Mouse (Mus musculus) lung, postnatal 0 days (tissue): ENCODE measurements at regions not wholly inside any gene's neighbourhood (a gene's known extent, or its start where the extent isn't known, plus 50 kb on each side); places are given as distances from the start of the nearest gene placed in this dataset.
"Not testable (repeated sequence)": the region's sequence is repeated elsewhere in the genome, so short reads cannot be mapped to it uniquely, and the experiment has no call there.

ENCODE experiments used
- ATAC-seq: fragments of 200-750 bp; cut with Nextera tagmentation; 2 replicates; pipeline ENCODE4 v1.8.0; 2017; ENCODE audit warnings: moderate library complexity
- DNase-seq: peaks from one replicate; pipeline ENCODE4 v3.0.0-alpha.2; 2016; ENCODE audit warnings: low spot score
- H3K27ac ChIP-seq: fragments of 300-500 bp; sonication (generic); 2 replicates; pipeline ENCODE4 v1.5.1; 2014; ENCODE audit warnings: antibody characterized with exemption, mild to moderate bottlenecking, low read length, mixed read lengths
- H3K27me3 ChIP-seq: fragments of 300-500 bp; sonication (generic); replicated peaks from 2 replicates; pipeline ENCODE4 v1.6.1; 2014; ENCODE audit warnings: low read length, mixed read lengths; ENCODE audit not compliant: insufficient read depth
- H3K36me3 ChIP-seq: fragments of 300-500 bp; sonication (generic); 2 replicates; pipeline ENCODE4 v1.6.1; 2014; ENCODE audit warnings: low read length, mixed read lengths; ENCODE audit not compliant: insufficient read depth
- H3K4me1 ChIP-seq: fragments of 300-500 bp; sonication (generic); 2 replicates; pipeline ENCODE4 v1.6.1; 2014; ENCODE audit warnings: antibody characterized with exemption, low read depth, low read length, mixed read lengths; ENCODE audit not compliant: insufficient read depth
- H3K4me2 ChIP-seq: fragments of 300-500 bp; sonication (generic); replicated peaks from 2 replicates; pipeline ENCODE4 v1.6.1; 2014; ENCODE audit warnings: low read depth, mild to moderate bottlenecking, low read length, moderate library complexity, mixed read lengths
- H3K4me3 ChIP-seq: fragments of 300-500 bp; sonication (generic); 2 replicates; pipeline ENCODE4 v1.5.1; 2014; ENCODE audit warnings: low read depth, low read length
- H3K9ac ChIP-seq: fragments of 300-500 bp; sonication (generic); replicated peaks from 2 replicates; pipeline ENCODE4 v1.6.1; 2014; ENCODE audit warnings: low read depth, mild to moderate bottlenecking
- H3K9me3 ChIP-seq: fragments of 300-500 bp; sonication (generic); 2 replicates; pipeline ENCODE4 v1.6.1; 2016; ENCODE audit warnings: low read length, mixed read lengths
- CTCF ChIP-seq: IDR thresholded peaks from 2 replicates; pipeline ENCODE4 v1.5.1; 2016; ENCODE audit warnings: antibody characterized with exemption, mild to moderate bottlenecking
- EP300 ChIP-seq: IDR thresholded peaks from 2 replicates; pipeline ENCODE4 v1.6.1; 2016; ENCODE audit warnings: antibody characterized with exemption, mild to moderate bottlenecking, control low read depth
- WGBS: fragments of 180-500 bp; shearing (Covaris S2); extraction: QIAGEN DNeasy Blood & Tissue Kit; methylation state at CpG from one replicate; pipeline ENCODE4 v1.1.7; 2014; 5-methylcytosine and 5-hydroxymethylcytosine counted together

GRCm38 (mm10) chr1:176511467-176511866, 236.4 kb upstream of the Pld5 start:
- Histone ChIP-seq H3K27ac (no peak overlapping the region), H3K4me2 (no peak overlapping the region), H3K36me3 (no peaks in the 10 kb centered on the region), H3K4me3 (no peak overlapping the region), H3K9me3 (no peaks in the 10 kb centered on the region), H3K4me1 (no peaks in the 10 kb centered on the region), H3K9ac (no peak overlapping the region), H3K27me3 (no peaks in the 10 kb centered on the region)
- no peak for DNase-seq
- TF ChIP-seq CTCF (no peak), EP300 (no peak)
- WGBS, result 53% methylated on average over 3 of the region's 3 CpGs
- no peak for ATAC-seq

DNA sequence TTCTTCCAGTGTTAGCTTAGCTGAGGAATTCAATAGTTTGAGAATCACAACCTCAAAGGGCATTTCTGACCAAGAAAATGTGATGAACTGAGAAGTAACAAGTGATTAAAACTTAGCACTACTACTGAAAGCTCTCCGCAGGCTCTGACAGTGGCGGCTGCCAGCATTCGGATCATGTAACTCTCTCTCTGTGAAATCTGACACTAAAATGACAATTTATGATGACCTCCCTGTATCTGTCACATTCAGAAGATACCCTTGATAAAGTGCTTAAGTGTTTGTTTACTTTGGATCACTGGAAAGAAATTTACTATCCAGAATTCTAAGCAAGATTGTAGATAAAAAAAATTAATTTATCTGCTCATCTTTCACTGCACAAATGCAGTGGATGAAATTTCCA, 230.3 kb upstream of the Pld5 start:
- Histone ChIP-seq H3K36me3 (no peaks in the 10 kb centered on the region), H3K27ac (no peak overlapping the region), H3K4me3 (no peak overlapping the region), H3K9ac (no peak overlapping the region), H3K4me1 (no peaks in the 10 kb centered on the region), H3K9me3 (no peaks in the 10 kb centered on the region), H3K27me3 (no peaks in the 10 kb centered on the region), H3K4me2 (no peak overlapping the region)
- TF ChIP-seq EP300 (no peak), CTCF (no peak)
- 37% methylated on average over 3 of the region's 3 CpGs for WGBS
- ATAC-seq, result no peak
- DNase-seq, result no peak

DNA sequence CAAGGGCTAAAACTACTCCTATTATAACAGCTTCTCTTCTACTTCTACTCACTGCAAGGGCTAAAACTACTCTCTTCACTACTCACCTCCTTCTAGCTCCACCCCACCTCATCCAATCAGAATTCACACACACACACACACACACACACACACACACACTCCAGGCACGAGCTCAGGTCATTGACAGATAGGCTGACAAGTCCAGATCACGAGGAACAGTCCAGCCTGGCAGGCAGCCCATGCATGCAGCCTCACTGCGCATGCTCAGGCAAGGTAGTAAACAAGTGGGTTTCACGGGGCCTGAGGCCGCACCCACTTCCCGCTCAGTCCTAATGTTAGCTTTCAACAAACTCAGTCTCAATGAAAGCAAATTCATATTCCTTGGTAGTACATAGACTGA, 229.6 kb upstream of the Pld5 start:
- not testable (repeated sequence) for H3K4me1 ChIP-seq, H3K9me3 ChIP-seq, H3K4me3 ChIP-seq, DNase-seq, H3K27me3 ChIP-seq, H3K9ac ChIP-seq, H3K27ac ChIP-seq, H3K4me2 ChIP-seq, H3K36me3 ChIP-seq
- ATAC-seq, result 0 out of 2 replicates have a peak, but pooled peaks have one; percentile 12
- 32% methylated on average over 6 of the region's 6 CpGs for WGBS

DNA sequence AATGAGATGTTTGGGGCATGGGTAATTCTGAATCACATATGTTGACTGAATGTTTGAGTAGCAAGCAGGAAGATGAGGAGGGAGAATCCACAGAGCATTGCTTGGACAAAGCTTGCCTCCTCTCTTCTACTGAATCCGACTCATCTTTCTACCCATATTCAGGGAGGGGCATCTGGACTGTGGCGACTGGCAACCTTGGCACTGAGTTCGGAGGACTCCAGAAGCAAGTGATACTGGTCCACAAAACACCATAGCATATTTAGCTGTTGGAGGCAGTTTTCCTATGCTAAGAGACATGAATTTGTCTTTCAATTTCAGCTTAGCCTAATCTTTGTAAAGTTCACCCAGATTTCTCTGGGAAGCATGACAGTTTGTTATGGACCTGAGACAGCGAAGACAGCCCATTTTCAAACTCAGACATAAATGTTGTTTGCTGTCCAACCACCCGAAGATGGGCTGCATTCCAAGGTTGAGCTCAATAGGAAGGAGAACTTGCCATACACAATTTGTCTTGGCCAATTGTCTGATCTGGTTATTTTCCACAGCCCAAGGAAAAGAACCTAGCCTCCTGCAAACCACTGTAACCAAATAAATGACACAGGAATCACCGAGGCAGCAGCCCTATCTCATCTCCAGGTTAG, 224.0 kb upstream of the Pld5 start:
- ATAC-seq (no peak), DNase-seq (no peak)
- Histone ChIP-seq H3K4me1 (no peaks in the 10 kb centered on the region), H3K9ac (no peak overlapping the region), H3K9me3 (no peaks in the 10 kb centered on the region), H3K4me3 (no peak overlapping the region), H3K36me3 (no peaks in the 10 kb centered on the region), H3K27ac (no peak overlapping the region), H3K4me2 (no peak overlapping the region), H3K27me3 (no peaks in the 10 kb centered on the region)
- no peak for TF ChIP-seq EP300
- TF ChIP-seq CTCF, result no peak
- 65% methylated on average over 6 of the region's 6 CpGs for WGBS

DNA sequence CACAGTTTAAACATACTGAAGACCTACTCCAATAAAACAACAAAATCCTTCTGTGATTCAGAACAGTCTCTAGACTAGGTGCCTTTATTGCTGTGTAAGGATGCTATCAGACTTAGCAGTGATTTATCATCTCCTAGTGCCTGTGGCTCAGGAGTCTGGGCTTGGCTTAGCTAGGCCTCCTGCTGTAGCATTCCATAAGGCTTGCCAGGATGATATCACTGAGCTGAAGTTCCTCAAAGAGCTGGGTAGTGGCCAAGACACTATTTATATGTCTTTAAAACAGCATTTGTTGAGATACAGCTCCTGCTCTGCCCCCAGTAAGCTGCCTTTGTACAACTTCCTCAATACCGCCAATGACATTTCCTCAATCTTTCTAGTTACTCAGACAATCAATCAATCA, 193.4 kb upstream of the Pld5 start:
- Histone ChIP-seq H3K27ac (no peak overlapping the region), H3K36me3 (no peaks in the 10 kb centered on the region), H3K4me2 (no peak overlapping the region), H3K9me3 (no peaks in the 10 kb centered on the region), H3K27me3 (no peaks in the 10 kb centered on the region), H3K9ac (no peak overlapping the region), H3K4me1 (no peaks in the 10 kb centered on the region), H3K4me3 (no peak overlapping the region)
- WGBS, result 42% methylated on average over 1 of the region's 1 CpGs
- DNase-seq, result no peak
- ATAC-seq, result no peak
- TF ChIP-seq CTCF (no peak), EP300 (no peak)

DNA sequence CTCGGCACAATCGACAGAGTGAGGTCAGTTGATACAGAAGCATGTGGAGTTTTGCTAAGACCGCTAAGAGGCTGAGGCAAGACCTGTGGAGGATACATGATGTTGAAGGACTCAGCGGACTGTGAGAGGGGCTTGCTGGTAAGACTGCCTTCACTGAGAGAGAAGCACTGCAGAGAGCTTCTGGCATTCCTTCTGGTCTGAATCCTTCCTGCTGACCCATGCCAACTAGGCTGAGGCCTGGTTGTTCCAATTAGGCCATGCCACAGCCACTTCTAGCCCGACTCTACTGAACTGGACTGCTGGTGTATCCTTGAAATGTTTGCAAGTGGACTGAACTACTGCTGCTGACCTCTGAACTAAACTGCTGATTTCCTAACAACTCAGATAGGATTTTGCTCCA, 187.0 kb upstream of the Pld5 start:
- H3K27ac ChIP-seq, result no peak overlapping the region
- H3K4me1 ChIP-seq, result no peaks in the 10 kb centered on the region
- ATAC-seq (no peak), DNase-seq (no peak)
- no peak overlapping the region for H3K4me2 ChIP-seq
- no peak for TF ChIP-seq EP300
- TF ChIP-seq CTCF, result no peak
- no peaks in the 10 kb centered on the region for H3K36me3 ChIP-seq
- no peak overlapping the region for H3K9ac ChIP-seq
- WGBS, result 69% methylated on average over 5 of the region's 5 CpGs
- H3K9me3 ChIP-seq, result no peaks in the 10 kb centered on the region
- no peak overlapping the region for H3K4me3 ChIP-seq
- no peaks in the 10 kb centered on the region for H3K27me3 ChIP-seq

DNA sequence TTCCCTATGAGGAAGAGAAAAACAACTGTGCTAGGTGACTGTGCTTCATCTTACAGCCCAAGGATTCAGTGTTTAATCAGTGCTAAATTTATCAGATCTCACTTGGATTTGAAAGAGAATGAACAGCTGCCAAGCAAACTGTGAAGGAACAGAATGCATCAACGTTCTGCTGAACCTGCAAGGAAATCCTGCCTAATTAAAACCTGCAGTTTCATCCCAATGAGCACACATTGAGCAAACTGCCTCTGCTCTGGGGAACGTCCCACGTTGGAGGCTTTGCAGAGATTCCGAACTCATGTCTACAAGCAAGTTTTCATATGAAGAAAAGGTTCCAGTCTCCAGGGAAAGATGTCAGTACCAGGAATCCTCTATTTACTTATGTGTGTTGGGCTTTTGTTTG, 171.6 kb upstream of the Pld5 start:
- Histone ChIP-seq H3K9me3 (no peaks in the 10 kb centered on the region), H3K4me1 (no peaks in the 10 kb centered on the region), H3K4me3 (no peak overlapping the region), H3K27me3 (no peaks in the 10 kb centered on the region), H3K9ac (no peak overlapping the region), H3K4me2 (no peak overlapping the region), H3K36me3 (no peaks in the 10 kb centered on the region), H3K27ac (no peak overlapping the region)
- WGBS, result 69% methylated on average over 4 of the region's 4 CpGs
- TF ChIP-seq CTCF (no peak), EP300 (no peak)
- DNase-seq (no peak), ATAC-seq (no peak)
